Mouse (Mus musculus): Measurements from ENCODE around the gene Fam234a.
"Not testable (repeated sequence)": the region's sequence is repeated elsewhere in the genome, so short reads cannot be mapped to it uniquely, and the experiment has no call there.

Gene Fam234a

DNA sequence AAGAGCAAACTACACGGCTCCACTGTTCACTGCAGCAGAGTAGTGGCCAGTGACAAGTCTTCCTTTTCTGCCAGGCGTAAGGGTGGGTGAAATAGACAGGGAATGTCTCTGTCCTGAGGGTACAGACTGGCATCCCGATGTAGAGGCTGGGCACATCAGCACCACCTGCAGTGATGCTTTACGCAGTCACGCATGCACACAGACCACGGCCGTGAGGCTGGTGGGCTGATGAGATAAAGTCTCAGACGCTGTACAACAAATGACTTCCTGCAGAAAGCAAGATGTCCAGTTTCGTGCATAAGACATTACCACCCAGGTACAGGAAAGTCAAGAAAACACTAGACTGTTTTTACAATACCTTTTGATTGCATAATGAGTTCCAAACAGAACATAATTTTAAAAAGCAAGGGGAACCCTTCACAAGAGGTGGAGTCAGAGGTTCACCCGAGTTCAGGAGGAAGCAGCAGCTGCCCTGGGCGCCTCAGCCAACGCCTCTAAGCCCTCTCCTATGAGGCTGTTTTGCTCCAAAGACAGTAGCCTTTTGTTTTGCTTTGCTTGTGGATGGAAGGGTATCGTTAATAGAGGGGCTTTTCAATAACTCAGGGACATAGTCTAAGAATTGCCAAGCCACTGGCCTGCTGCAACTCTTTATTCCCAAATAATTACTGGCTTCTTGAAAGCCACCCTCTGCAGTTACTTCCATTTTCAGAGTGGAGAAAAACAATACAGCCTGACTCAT, 8.8 kb downstream of the Fam234a start:
- peak in 1 of 2 experiments; percentile 52 for DNase-seq (ENCODE audit: inconsistent age in 2 of 2, low spot score in 1 of 2)

DNA sequence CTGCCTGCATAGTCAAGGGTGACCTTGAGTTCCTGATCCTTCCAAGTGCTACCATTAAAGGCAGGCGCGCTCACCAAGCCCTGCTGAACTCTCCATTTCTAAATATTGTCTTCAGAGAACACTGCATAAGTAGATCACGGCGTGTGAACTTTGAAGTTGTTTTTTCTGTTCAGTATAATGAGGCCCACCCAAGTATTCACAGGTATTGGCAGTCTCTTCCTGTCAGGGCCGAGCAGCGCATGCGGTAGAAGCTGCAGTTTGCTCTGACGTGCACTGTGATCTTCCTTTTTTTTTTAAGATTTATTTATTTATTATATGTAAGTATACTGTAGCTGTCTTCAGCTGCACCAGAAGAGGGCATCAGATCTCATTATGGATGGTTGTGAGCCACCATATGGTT, 9.7 kb downstream of the Fam234a start:
- no peak for DNase-seq (ENCODE audit: inconsistent age in 2 of 2, low spot score in 1 of 2)

DNA sequence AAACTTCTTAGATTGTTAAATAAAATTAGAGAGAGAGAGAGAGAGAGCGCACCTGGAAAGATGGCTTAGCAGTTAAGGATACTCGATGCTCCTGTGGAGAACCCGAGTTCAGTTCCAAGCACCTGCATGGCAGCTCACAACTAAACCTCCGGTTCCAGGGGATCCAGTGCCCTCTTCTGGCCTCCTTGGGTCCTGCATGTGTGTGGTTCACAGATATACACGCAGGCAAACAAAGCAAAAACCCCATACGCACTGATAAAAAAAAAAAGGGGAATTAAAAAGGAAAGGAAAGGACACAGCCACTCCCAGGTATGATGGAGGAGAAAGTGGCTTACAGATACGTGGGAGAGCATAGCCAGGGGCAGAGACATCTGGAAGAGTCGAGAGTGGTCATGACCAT, 11.2 kb downstream of the Fam234a start:
- no peak for DNase-seq (ENCODE audit: inconsistent age in 2 of 2, low spot score in 1 of 2)

DNA sequence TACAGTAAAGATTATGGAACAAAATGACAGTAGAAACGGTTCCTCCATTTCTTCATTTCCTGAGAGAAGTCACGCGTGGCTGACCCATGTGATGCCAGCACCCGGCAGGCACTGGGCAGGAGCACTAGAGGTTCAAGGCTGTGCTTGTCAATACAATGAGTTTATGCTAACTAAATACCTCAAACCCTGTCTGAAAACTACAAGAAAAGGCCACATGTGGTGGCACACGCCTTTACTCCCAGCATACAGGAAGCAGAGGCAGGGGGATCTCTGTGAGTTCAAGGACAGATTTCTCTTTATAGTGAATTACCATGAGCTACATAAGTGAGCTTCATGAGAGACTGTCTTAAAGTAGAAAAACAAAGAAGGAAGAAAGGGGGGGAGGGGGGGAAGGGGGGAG, 12.9 kb downstream of the Fam234a start:
- DNase-seq (ENCODE audit: inconsistent age in 2 of 2, low spot score in 1 of 2): no peak

DNA sequence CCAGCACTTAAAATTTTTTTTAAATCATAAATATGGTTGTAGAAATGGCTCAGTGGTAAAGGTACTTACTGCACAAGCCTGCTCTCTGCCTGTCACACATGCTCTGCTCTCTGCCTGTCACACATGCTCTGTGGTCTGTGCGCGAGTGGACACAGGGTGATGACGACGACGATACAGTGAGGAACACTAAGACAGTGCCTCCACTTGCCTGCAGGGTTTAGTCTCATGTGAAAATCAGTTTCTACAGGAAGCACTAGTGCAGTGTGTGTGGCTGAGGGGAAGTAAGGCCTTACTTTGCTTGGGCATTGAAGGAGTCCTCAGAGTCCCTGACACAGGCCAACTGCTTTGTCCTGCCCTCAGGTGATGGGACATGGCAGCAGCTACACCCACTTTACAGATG, 14.3 kb downstream of the Fam234a start:
- DNase-seq (ENCODE audit: inconsistent age in 2 of 2, low spot score in 1 of 2): no peak

DNA sequence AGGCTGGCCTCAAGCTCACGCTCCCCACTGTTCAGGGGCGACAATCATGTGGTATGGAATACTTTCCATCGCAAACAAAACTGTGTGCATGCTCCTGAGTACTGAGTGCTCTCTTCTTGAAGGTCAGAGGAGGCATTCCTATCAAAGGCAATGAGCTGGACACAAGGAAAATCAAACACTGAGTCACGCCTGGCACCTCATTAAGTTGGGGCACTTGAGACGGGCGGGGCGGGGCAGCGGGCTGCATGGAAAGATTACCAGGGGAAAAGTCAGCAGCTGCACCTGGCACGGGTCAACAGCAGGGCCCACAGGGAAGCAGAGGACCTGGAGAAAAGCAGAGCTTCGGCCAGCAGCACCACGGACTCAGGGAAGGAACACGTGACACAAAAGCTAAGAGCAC, 18.9 kb downstream of the Fam234a start:
- peak; percentile 39 to 48 for DNase-seq (ENCODE audit: inconsistent age in 2 of 2, low spot score in 1 of 2)

DNA sequence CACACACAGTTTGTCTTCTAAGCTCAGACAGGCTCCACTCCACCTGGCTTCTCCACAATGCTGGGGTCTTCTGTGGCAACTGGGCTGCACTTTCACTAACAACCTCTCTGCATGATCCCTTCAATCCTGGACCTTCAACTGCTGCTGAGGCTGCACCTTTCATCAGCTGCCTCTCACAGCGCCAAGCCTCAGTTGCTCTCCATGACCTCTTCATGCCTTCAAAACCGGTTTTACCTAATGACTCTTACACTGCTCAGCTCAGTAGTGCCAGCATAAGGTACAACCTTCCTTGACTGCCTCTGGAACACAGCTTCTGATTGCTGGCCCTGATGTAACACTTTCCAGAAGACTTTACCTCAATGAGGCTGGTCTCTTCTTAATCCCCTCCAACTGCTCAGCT, 22.5 kb downstream of the Fam234a start:
- no peak for DNase-seq (ENCODE audit: inconsistent age in 2 of 2, low spot score in 1 of 2)

DNA sequence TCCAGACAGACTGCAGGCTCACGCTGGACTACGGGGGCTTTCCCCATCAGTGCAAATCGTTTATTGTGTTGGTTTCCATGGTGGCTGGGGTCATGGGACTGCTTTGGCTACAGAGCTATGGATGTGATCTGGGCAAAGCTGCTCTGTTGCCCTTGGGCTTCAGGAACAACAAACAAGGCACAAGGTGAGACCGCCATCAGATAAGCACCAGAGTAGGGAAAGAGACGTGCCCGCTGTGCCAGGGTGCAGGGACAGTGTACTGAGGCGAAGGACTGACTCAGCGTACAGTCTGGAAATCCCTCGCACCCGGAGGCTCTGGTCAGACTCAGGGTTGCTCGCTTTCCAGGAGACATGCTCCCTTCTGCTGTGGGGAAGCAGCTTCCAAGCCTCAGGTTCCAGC, 31.4 kb downstream of the Fam234a start:
- DNase-seq (ENCODE audit: inconsistent age in 2 of 2, low spot score in 1 of 2): no peak

DNA sequence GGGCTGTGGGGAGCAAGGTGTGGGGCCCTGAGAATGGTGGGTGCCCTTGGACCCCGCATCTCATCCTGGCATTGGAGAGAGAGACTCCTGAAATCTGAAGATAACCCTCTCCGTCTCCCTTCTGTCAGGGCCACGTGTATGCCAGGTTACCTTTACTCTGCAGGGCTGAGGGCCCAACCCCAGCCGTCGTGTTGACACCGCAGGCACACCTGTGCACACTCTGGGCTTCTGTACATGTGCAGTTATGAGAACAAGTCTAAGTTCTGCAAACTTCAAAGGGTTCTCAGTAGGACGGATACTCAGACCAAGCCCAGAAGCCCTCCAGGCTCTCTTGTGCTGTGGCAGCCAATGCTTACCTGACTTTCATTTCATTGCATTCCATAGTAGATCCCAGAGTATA, 31.8 kb downstream of the Fam234a start:
- DNase-seq (ENCODE audit: inconsistent age in 2 of 2, low spot score in 1 of 2): no peak

DNA sequence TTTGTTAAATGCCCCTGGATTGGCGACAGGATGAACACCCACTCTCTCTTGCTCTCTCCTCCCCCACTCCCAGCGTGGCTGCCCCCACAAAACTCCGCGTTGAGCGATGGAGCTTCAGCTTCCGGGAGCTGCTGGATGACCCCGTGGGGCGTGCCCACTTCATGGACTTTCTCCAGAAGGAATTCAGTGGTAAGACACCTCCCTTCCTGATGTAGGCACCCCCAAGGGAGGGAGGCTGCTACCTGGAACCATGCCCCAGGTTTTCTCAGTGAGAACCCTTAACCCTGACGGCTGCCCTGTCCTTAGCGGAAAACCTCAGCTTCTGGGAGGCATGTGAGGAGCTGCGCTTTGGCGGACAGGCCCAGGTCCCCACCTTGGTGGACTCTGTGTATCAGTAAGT, 36.4 kb downstream of the Fam234a start, which contains the start of gene Arhgdig:
Arhgdig (minus strand) TSS at position 101 of the 400 bp plus-strand sequence.
- no peak for DNase-seq (ENCODE audit: inconsistent age in 2 of 2, low spot score in 1 of 2)

DNA sequence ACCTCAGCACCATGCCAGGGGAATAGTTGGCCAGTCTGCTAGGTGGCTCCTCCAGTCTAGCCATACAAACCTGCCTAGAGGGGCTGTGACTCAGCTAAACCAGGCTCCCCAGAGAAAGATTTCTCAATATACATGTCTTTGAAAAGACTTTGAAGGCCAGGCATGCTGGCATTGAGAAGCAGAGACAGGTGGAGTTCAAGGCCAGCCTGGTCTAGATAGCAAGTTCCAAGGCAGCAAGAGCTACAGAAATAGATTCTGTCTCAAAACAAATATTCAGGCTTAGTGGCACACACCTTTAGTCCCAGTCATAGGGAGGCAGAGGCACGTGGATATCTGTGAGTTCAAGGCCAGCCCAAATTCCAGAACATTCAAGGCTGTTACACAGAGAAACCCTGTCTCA, 37.6 kb downstream of the Fam234a start:
- DNase-seq (ENCODE audit: inconsistent age in 2 of 2, low spot score in 1 of 2): peak; percentile 77 to 88

DNA sequence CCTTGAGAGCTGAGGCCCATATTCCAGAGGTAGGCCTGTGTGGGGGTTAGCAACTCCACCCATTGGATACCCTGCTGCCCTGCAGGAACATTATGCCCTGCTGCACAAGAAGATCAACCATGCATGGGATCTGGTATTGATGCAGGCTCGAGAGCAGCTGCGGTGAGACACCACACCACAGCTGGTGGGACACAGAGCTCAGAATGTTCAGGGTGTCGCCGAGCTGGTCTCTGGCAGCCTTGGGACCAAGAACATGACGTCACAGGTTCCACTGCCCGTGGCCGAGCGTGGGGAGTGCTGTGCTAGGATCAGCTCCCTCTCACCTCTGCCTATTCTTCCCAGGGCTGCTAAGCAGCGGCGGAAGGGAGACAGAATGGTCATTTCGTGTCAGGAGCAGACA, 39.3 kb downstream of the Fam234a start:
- peak; percentile 57 to 62 for DNase-seq (ENCODE audit: inconsistent age in 2 of 2, low spot score in 1 of 2)

DNA sequence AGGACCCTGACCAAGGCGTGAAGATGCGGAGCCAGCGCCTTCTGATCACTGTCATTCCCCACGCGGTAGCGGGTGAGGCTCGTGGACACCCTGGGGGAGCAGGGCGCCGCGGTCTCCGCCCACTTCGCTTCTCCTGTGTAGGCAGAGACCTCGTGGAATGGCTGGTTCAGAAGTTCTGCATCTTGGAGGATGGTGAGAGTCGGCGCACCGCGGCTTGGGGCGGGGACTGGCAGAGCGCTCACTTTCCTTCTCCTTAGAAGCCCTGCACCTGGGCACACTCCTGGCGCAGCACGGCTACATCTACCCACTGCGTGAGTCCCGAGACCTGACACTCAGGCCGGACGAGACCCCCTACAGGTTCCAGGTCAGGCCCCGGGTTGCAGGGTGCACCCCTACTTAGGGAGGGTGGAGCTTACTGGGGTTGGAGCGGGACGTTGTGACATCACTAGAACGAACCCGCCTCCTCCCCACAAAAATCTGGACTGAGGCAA, 40.7 kb downstream of the Fam234a start:
- peak; percentile 82 to 93 for DNase-seq (ENCODE audit: inconsistent age in 2 of 2, low spot score in 1 of 2)

DNA sequence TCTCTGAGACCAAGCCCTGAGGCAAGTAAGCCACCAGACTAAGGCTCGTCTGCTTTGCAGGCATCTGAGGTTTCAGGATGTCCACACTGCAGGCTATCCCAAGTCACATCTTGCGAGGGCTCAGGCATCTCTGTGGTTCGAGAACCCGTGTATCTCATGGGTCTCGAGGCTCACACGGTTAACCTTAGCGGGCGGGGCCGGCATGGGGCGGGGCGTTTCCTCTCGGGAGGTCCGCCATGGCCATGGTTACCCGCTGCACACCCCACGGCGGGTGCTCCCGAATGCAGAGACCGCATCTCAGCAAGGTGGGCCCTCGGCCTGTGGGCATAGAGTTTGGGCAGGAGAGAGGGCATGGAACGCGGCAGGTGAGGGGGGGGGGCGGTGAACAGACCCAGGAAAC, 41.3 kb downstream of the Fam234a start, which contains the start of gene Rgs11:
Rgs11 (plus strand) TSS at position 215 of the 400 bp plus-strand sequence.
- DNase-seq (ENCODE audit: inconsistent age in 2 of 2, low spot score in 1 of 2): peak; percentile 77 to 88

DNA sequence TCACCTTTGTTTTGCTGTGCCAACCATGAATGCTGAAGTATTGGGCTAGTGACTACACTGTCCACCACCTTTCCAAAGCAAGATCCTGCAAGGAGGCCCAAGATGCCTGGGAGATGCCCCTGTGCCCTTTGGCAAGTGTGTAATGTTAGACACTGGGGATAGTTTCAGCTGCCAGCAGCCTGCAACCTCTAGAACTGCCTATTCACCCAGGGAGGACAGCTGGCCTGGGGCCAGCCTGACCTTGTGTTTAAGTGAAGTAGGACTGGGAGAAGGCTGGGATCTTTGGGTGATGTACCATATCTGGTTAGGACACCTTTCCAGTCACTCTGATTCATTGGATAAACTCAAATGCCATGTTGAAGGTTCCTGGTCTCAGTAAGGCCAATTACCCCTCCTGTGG, 42.0 kb downstream of the Fam234a start:
- DNase-seq (ENCODE audit: inconsistent age in 2 of 2, low spot score in 1 of 2): peak; percentile 67 to 83

DNA sequence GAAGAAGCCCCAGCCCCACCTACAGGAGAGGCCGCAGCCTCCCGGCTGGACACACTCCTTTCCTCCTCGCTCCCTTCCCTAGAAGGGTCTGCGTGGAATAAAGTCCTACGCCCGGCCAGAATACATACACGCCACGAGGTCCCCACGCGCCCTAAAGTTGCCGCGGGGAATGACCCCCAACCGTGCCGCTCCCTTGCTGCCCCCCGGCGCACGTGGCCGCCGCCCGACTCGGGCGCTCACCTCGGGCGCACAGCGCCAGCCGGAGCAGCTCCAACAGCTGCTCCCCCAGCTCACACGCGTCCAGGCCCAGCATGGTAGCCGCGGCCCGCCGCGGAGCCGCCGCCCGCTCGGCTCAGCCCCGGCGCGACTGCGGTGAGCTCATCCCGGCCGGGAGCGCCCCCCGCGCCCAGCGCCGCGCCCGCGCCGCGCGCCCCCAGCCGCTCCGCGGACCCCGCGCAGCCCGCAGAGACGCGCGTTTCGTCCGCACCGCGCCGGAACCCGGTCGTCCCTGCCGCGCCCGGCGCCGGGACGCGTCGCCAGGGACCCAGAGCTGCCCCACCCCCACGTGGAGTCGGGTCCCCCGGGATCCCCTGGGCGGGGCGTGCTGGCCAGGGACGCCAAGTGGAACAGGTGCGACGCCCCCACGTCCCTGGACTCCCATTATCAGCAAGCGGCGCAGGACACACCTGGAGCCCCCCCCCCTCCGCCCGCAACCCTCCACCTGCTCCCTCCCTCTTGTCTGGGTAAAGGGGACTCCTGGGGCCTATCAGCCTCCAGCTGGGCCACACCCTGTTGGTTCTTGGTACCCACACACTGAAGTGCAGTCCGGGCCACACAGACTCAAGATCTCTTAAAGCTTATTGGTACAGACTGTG, 43.0 kb downstream of the Fam234a start:
- peak; percentile 50 to 76 for DNase-seq (ENCODE audit: inconsistent age in 2 of 2, low spot score in 1 of 2)

DNA sequence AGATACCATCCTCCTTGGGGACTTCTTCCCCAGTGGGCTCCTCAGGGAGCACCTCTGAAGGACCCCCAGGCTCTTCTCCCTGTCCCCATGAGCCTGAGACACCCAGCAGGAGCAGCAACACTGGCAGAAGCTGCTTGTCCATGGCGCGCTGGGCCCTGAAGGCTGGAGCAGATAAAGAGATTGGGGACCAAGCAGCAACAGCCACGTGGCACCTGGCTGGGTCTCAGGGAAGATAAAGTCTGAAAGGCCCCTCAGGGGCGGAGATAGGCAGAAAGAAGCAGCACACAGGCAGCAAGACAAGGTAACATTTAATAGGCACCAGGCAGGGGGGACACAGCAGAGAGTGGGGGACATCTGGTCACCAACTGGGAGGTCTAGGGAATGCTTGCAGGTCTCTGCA, 45.1 kb downstream of the Fam234a start, which contains the start of gene Pdia2:
Pdia2 (minus strand) TSS at position 196 of the 400 bp plus-strand sequence.
- DNase-seq (ENCODE audit: inconsistent age in 2 of 2, low spot score in 1 of 2): peak in 1 of 2 experiments; percentile 24

DNA sequence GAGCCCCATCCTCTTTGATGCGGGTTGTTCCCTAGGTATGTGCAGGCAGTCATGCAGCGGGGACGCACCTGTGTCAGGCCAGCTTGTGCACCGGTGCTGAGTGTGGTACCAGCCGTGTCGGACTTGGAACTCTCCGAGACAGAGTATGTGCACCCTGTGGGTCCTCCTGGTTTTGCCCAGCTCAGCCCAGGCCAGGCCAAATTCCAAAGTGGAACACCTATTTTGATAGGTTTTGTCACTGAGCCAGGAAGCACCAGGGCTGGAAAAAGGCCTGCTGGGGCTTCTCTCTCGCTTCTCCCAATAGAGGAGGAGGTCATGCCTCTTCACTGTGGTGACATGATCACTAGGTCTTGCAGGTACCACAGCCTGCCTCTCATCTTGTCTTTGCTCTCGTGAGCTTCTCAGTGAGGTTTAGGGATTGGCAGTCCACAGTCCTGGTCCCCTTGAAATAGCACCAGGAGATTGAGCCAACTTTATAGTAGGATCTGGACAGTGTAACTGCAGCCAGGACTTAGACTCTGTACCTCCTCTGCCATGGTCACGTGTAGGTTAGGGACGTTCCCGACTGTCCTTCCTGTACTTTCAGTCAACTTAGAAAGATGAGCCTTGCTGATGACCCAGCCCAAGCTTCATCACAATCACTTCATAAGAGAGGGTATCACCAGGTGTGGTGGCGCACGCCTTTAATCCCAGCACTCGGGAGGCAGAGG, 51.4 kb downstream of the Fam234a start:
- no peak for DNase-seq (ENCODE audit: inconsistent age in 2 of 2, low spot score in 1 of 2)

DNA sequence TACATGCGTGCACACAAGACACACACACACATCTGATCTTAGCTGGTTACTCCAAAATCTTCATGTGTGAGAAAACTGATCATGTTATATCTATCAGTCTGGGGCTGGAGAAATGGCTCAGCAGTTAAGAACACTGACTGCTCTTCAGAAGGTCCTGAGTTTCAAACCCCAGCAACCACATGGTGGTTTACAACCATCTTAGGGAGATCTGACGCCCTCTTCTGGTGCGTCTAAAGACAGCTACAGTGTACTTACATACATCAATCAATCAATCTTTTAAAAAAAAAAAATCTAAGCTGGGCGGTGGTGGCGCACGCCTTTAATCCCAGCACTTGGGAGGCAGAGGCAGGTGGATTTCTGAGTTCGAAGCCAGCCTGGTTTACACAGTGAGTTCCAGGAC, 52.6 kb downstream of the Fam234a start:
- not testable (repeated sequence) for DNase-seq (ENCODE audit: inconsistent age in 2 of 2, low spot score in 1 of 2)

DNA sequence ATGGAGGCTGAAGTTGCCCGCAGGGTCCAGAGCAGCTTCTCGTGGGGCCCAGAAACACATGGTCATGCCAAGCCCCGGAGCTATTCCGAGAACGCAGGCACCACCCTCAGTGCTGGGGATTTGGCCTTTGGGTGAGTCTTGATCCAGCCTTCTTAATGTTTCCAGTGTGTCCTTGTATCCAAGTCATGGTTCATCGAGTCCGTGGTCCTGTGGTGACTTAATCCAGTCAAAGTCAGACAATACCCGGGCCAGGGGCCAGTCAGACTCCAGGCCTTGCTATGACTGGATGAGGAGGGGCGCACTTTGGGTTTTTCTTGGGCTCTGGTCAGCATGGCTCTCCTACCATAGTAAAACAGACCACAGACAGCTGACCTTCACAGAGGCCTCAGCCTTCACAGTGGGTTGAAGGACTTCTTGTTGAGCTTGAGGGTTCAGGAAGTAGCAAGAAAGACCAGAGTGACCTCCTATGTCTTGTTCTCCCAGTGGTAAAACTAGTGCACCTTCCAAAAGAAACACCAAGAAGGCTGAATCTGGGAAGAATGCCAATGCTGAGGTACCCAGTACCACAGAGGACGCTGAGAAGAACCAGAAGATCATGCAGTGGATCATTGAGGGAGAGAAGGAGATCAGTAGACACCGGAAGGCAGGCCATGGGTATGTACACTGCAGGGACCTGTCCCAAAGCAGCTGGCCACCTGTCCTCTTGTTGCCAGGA, 55.8 kb downstream of the Fam234a start:
- DNase-seq (ENCODE audit: inconsistent age in 2 of 2, low spot score in 1 of 2): peak in 1 of 2 experiments; percentile 39

All from adrenal gland, adult (tissue).